Mouse (Mus musculus): ENCODE measurements at regions not wholly inside any gene's neighbourhood (a gene's known extent, or its start where the extent isn't known, plus 50 kb on each side); places are given as distances from the start of the nearest gene placed in this dataset.
"Not testable (repeated sequence)": the region's sequence is repeated elsewhere in the genome, so short reads cannot be mapped to it uniquely, and the experiment has no call there.

- not testable (repeated sequence) for DNase-seq (ENCODE audit: low spot score in 2 of 2)
These were observed 77.1 kb downstream of the Olfr721-ps1 start for GRCm38 (mm10) chr14:14478159-14478558.

DNA sequence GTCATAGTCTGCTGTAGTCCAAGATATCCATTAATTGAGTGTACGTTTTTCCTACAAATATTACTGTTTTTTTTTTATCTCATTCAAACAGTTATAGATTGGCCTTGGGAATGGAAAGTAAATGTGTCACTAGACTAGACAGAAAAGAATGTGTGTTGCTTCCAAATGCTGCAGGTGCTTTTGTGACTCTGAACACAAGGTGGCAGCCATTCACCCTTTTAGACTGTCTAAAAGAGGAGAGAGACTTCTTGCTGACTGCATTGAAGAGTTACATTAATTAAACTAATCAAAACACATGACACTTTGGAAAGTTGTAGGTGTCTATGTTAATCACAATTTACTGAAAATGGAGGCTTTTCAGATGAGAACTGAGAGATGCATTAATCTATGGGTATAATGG lies 80.7 kb downstream of the Olfr721-ps1 start:
- DNase-seq (ENCODE audit: low spot score in 2 of 2): no peak

DNA sequence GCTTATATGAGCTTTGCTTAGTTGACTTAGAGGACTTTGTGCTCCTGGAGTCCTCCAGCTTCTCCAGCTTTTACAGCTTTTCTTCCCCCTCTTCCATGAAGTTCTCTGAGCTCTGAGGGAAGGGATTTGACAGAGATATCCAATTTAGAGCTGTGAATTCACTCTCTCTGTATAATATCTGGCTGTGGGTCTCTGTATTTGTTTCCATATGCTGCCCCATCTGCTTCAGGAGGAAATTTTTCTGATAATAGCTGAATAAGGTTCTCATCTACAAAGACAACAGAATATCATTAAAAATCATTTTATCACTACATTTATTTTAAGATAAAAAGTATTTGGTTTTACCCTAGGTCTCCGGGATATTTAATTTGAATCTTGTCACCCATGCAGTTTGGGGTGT lies 85.3 kb downstream of the Olfr721-ps1 start:
- no peak for DNase-seq (ENCODE audit: low spot score in 2 of 2)

- DNase-seq (ENCODE audit: low spot score in 2 of 2): no peak
These were observed 89.4 kb downstream of the Olfr721-ps1 start for GRCm38 (mm10) chr14:14490501-14490900.

- no peak for DNase-seq (ENCODE audit: low spot score in 2 of 2)
These were observed 90.9 kb downstream of the Olfr721-ps1 start for GRCm38 (mm10) chr14:14492041-14492440.

DNA sequence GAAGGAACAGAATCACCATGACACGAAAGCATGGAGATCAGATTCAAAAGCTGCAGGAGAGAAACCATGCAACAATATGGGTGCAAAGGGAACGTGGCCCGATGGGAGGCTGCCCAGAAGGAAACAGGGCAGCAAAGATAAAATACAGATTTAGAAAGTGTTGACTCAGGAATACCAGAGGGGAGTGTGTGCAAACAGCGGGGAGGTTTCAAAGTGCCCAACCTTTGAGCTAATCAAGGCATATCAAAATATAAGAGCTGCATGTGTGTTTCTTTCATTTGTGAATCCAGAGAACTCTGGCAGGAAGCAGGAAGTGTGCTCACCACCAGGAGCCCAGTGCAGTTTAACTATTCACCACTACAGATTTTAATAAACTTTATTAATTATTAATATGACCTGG lies 110.8 kb downstream of the Olfr721-ps1 start:
- DNase-seq (ENCODE audit: low spot score in 2 of 2): no peak

GRCm38 (mm10) chr14:14513056-14513455 lies 112.0 kb downstream of the Olfr721-ps1 start:
- DNase-seq (ENCODE audit: low spot score in 2 of 2): no peak

- no peak for DNase-seq (ENCODE audit: low spot score in 2 of 2)
These were observed 112.4 kb downstream of the Olfr721-ps1 start for GRCm38 (mm10) chr14:14513498-14513897.

DNA sequence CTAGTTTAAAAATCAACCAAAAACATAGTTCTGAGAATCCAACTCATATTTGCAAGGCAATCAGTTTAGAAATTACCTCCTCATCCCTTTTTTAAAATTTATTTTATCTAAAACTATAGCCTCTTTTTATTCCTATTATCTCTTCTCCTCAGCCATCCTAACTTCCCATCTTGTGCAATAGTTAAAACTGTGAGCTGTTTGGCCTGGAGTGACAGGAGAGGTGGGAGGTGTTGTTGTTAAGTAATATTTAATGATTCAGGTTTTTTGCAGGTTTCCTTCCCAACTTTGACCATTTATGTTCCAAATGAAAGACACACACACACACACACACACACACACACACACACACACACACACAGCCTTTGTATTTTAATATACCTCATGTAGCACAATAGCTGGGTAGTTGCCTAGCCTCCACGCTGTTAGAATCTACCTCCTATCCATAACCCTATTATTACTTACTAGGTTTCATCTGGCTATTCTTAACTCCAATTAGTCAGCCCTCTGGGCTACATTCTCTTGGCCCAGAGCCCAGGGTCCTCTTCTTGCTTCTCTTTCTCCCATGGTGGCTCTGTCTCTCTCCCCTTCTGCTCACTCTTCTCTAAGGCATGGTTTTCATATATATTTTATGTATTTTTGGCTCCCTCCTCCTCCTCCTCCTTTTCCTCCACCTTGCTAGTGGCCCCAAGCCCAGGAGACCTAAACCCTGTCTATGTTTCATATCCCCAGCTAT lies 113.5 kb downstream of the Olfr721-ps1 start:
- no peak for DNase-seq (ENCODE audit: low spot score in 2 of 2)

DNA sequence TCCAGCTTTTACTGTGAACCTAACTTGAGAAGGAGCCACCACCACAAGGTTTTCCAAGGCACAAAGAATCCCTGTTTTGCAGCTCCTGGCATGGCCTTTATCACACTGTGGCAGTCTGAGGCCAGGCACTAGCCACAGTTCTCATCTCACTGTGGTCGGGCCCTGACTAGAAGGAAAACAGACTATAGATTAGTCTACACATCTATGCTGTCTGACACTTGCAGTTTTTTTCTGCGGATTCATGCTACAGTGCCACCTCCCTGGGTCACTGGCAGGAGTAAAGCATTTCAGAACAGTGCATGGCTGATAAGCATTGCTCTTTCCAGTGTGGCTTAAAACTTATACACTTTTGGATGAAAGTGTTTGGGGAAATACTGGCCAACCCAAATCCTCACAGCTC lies 114.3 kb downstream of the Olfr721-ps1 start:
- DNase-seq (ENCODE audit: low spot score in 2 of 2): no peak

DNA sequence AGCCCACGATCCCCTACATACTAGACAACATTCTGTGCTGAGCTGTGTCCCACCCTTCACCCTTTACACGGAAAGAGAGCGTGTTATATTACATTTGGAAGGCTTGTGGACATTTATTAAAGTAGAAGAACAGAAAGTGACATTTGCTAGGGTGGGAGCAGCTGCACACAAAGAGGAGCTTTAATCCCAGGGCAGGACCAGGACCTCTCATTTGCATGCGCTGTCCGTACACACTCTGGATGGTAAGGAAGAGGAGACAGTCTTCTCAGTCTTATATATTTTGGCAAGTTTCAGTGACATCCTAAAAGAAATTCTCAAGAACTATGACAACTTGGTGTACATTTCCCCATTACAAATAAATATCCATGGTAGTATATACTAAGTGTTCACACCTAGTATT lies 114.8 kb downstream of the Olfr721-ps1 start:
- no peak for DNase-seq (ENCODE audit: low spot score in 2 of 2)

DNA sequence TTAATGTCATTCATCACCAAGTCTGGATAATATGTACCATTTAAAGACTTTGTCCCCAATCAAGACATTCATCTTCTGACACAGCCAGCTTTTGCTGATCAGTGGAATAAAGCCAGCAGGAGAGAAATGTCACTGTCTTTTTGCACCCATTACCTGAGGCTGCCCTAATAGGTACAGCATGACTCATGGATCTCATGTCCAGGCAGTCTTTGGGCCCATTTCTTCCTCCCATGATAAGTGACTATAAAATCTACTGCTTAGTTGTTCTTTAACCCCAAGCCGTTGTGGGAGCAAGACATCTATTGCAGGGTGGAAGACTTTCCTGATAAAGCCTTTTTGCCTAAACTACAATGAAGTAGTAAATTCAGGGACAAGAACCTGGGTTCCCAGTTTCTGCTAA lies 116.9 kb downstream of the Olfr721-ps1 start:
- no peak for DNase-seq (ENCODE audit: low spot score in 2 of 2)

DNA sequence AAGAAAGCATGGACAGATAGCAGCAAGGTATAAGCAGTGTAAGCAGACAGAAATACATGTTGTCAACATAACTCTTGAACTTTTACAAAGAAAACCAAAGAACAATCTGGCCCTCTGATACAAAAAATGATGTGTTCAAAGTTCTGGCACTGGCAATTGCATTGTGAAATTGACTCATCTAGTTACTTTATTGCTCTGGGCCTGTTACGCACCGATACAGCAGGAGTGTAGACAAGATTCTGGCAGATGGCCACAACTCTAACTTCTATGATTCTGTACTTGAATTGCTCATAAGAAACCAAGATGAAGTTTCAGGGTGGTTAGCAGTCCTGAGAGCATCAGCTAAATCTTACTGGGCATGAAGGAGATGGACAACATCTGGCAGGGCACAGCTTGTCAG lies 117.7 kb downstream of the Olfr721-ps1 start:
- no peak for DNase-seq (ENCODE audit: low spot score in 2 of 2)

GRCm38 (mm10) chr14:14520195-14520594 lies 119.1 kb downstream of the Olfr721-ps1 start:
- no peak for DNase-seq (ENCODE audit: low spot score in 2 of 2)

- not testable (repeated sequence) for DNase-seq (ENCODE audit: low spot score in 2 of 2)
These were observed 120.2 kb downstream of the Olfr721-ps1 start for GRCm38 (mm10) chr14:14521331-14521730.

GRCm38 (mm10) chr14:14525225-14525624 lies 124.1 kb downstream of the Olfr721-ps1 start:
- no peak for DNase-seq (ENCODE audit: low spot score in 2 of 2)

GRCm38 (mm10) chr14:14528437-14528836 lies 127.3 kb downstream of the Olfr721-ps1 start:
- DNase-seq (ENCODE audit: low spot score in 2 of 2): no peak

DNA sequence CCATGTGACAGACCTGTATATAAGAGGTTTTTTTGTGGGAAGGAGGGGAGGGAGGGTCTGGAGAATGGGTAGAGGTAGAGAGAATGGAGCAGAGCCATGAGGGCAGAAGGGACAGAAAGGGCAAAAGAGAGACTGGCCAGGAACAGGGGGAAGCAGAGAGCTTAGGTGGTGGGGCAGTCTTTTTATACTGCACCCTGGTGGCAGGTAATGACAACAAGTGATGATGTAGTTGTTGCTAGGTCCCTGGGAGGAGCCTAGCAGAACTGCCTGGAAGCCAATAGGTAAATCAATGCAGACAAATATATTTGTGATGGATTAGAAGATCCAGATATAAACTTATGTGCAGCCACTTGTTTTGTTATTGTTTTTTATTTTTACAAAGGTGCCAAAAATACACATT lies 140.1 kb downstream of the Olfr721-ps1 start:
- DNase-seq (ENCODE audit: low spot score in 2 of 2): no peak

GRCm38 (mm10) chr14:14541705-14542104 lies 140.6 kb downstream of the Olfr721-ps1 start:
- DNase-seq (ENCODE audit: low spot score in 2 of 2): no peak

GRCm38 (mm10) chr14:14544236-14544635 lies 143.1 kb downstream of the Olfr721-ps1 start:
- no peak for DNase-seq (ENCODE audit: low spot score in 2 of 2)

DNA sequence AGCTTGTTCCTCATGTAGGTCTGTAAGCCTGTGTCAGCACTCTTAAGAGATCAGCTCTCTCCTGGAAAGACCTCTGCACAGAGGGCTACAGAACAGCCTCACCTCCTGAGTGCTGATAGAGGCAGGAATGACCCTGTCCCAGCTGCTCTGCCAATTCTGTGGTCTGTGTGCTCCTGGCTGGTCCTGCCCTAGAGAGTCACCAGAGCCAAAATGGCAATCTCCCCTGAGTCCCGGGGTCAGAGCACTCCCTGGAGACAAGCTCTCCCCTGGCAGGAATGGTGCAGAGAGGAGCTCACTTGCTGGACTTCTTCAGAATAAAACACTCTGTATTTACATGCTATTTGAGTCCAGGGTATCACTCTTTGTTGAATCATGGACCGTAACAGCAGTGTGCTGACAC lies 149.9 kb upstream of the Slc4a7 start:
- no peak for DNase-seq (ENCODE audit: low spot score in 2 of 2)

- DNase-seq (ENCODE audit: low spot score in 2 of 2): no peak
These were observed 127.2 kb upstream of the Slc4a7 start for GRCm38 (mm10) chr14:14574851-14575250.

DNA sequence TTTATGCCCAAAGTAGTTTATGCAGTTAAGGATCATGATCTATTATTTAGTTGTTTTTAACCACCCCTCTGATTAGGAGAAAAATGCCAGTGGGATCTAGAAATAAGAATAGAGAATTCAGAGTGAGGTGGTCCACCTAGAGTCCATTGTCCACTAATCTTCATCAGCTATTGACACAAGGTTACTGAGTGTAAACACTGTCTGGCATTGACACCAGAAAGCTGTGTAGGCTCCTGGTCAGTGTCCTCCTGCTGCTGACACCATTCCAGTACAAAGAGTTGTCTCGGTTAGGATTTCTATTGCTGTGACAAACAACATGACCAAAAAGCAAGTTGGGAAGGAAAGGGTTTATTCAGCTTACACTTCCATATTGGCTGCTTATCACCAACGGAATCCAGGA lies 110.1 kb upstream of the Slc4a7 start:
- no peak for DNase-seq (ENCODE audit: low spot score in 2 of 2)

Data from adrenal gland, postnatal 4 days (tissue).